Mouse (Mus musculus) yolk sac, embryonic 10.5 days (tissue): ENCODE results near the gene Cel.
A peak's percentile ranks its signal among the peaks of the same experiment; 100 is the strongest.
"Not testable (repeated sequence)": the region's sequence is repeated elsewhere in the genome, so short reads cannot be mapped to it uniquely, and the experiment has no call there.

ENCODE experiments used
- DNase-seq: peaks from one replicate; pipeline ENCODE4 v3.0.0-alpha.2; 2017; ENCODE audit warnings: low spot score

Cel gene

GRCm38 (mm10) chr2:28518231-28518630 is 45.0 kb downstream of the Cel start:
- DNase-seq, result no peak

GRCm38 (mm10) chr2:28517206-28517909 is 45.8 kb downstream of the Cel start:
- DNase-seq, result peak; percentile 85

- peak; percentile 77 for DNase-seq
Measured at GRCm38 (mm10) chr2:28514489-28514888, 48.7 kb downstream of the Cel start.

GRCm38 (mm10) chr2:28513431-28514370 is 49.5 kb downstream of the Cel start:
- peak; percentile 59 for DNase-seq

GRCm38 (mm10) chr2:28512798-28513401 is 50.3 kb downstream of the Cel start, which contains the start of gene Ralgds:
TSS of gene Ralgds (plus strand) at chr2:28513125.
- peak; percentile 72 for DNase-seq

- not testable (repeated sequence) for DNase-seq
Measured at GRCm38 (mm10) chr2:28511600-28511999, 51.6 kb downstream of the Cel start.

- no peak for DNase-seq
Measured at GRCm38 (mm10) chr2:28506291-28506690, 56.9 kb downstream of the Cel start.

- no peak for DNase-seq
Measured at GRCm38 (mm10) chr2:28505795-28506194, 57.4 kb downstream of the Cel start, which contains the start of gene Gm10134. TSS of gene Gm10134 (plus strand) at chr2:28506095.
